Mouse (Mus musculus) heart, embryonic 16.5 days (tissue): ENCODE data around the gene Gpr137. TPM values are rescaled to one million over a fixed set of nuclear protein-coding genes. Genes with fewer than 3 reads are reported as not detected.

Source experiments
- ATAC-seq: fragments of 200-750 bp; cut with Nextera tagmentation; replicated peaks from 2 replicates; pipeline ENCODE4 v1.8.0; 2017; ENCODE audit warnings: moderate number of reproducible peaks; ENCODE audit not compliant: insufficient read depth, low FRiP score; ENCODE audit errors: extremely low read depth
- H3K27ac ChIP-seq: fragments of 300-500 bp; sonication (generic); 2 replicates; pipeline ENCODE4 v1.5.1; 2014; ENCODE audit warnings: mild to moderate bottlenecking, low read length, control low read depth, moderate library complexity
- H3K27me3 ChIP-seq: fragments of 300-500 bp; sonication (generic); 2 replicates; pipeline ENCODE4 v1.6.1; 2014; ENCODE audit warnings: low read length, mixed read lengths; ENCODE audit not compliant: control insufficient read depth, insufficient read depth
- H3K36me3 ChIP-seq: fragments of 300-500 bp; sonication (generic); 2 replicates; pipeline ENCODE4 v1.6.1; 2014; ENCODE audit not compliant: control insufficient read depth, insufficient read depth
- H3K4me1 ChIP-seq: fragments of 300-500 bp; sonication (generic); 2 replicates; pipeline ENCODE4 v1.6.1; 2014; ENCODE audit warnings: low read length, mixed read lengths; ENCODE audit not compliant: control insufficient read depth, insufficient read depth
- H3K4me2 ChIP-seq: fragments of 300-500 bp; sonication (generic); 2 replicates; pipeline ENCODE4 v1.6.1; 2014; ENCODE audit warnings: low read depth, mild to moderate bottlenecking, control low read depth, low read length
- H3K4me3 ChIP-seq: fragments of 300-500 bp; sonication (generic); 2 replicates; pipeline ENCODE4 v1.5.1; 2014; ENCODE audit warnings: mild to moderate bottlenecking, control low read depth, low read length
- H3K9ac ChIP-seq: fragments of 300-500 bp; sonication (generic); 2 replicates; pipeline ENCODE4 v1.6.1; 2014; ENCODE audit warnings: low read length, control low read depth
- H3K9me3 ChIP-seq: fragments of 300-500 bp; sonication (generic); replicated peaks from 2 replicates; pipeline ENCODE4 v1.6.1; 2016; ENCODE audit warnings: low read length; ENCODE audit not compliant: control insufficient read depth
- WGBS: fragments of 180-500 bp; shearing (Covaris S2); extraction: QIAGEN DNeasy Blood & Tissue Kit; methylation state at CpG from one replicate; pipeline ENCODE4 v1.1.7; 2014; 5-methylcytosine and 5-hydroxymethylcytosine counted together
- polyA plus RNA-seq: library from polyadenylated mRNA; unstranded; fragments of >200 nt; fragmentation: Nextera tagmentation; extraction: Ambion mirVana; gene quantifications from 2 replicates; pipeline ENCODE4 v1.2.1, GENCODE M21; 2015

Gpr137 gene
- polyA plus RNA-seq, 1 experiment from 2014 or later, result 20.8 TPM

GRCm38 (mm10) chr19:6975537-6976521 is 33.5 kb upstream of the Gpr137 start, which contains the start of gene Plcb3:
Gene Plcb3, minus strand, starts transcription at chr19:6976470.
- peak within 1 kb of the TSS; percentile 81 for H3K9ac ChIP-seq
- H3K9me3 ChIP-seq, result no peaks in the 10 kb centered on the region
- H3K27ac ChIP-seq, result peak within 1 kb of the TSS; percentile 89
- H3K4me3 ChIP-seq, result peak within 1 kb of the TSS; percentile 71
- H3K4me1 ChIP-seq, result peaks cover 38% of the 10 kb centered on the region
- peak within 1 kb of the TSS; percentile 91 for H3K4me2 ChIP-seq
- no peaks in the 10 kb centered on the region for H3K27me3 ChIP-seq
- whole genome bisulfite sequencing, result 1% methylated on average over 16 of the region's 16 CpGs
- H3K36me3 ChIP-seq, result peaks cover 16% of the 10 kb centered on the region
- no peak for ATAC-seq

DNA sequence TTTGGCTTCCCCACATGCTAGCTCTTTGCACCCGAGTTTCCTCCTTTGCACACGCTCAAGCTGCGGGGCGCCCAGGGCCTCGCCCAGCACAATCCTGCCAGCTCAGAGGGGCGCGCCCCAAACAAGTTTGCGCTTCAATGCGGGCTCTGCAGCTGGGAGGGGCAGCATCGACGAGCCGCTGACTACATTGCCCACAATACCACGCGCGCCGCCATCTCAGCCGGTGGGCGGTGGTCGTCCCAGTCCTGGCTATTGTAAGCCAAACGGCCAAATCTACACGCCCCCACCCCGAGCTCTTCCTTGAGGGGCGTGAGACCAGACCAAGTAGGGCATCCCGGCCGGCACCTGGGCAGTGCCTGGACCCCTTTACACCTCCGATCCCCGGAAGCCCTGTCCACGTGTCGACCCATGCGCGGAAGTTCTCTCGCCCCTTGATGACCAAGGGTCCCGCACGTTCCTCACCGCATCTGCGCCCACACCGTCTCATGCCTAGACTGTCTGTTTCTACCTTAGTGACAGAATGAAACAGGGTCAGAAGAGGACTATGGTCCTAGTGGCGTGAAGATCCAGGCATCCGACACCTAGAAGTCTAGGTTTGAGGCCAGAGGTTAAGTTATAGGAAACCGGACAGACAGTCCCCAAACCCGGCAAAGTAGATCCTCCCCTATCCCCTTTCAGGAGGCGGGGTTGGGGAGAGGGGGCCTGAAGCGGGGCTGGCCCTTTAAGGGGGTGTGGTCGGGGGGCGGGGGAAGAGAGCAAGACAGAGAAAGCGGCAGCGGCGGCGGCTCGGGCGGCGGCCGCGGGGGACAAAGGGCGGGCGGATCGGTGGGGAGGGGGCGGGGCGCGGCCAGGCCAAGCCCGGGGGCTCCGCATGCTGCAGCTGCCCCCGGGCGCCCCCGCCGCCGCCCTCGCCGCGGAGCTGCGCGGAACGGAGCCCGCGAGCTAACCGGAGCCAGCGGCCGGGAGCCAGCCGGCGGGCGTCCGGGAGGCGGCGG is 32.2 kb upstream of the Gpr137 start, which contains the start of gene Ppp1r14b:
Gene Ppp1r14b, plus strand, starts transcription at position 758 of the 995 bp plus-strand sequence.
- Histone ChIP-seq H3K27ac (peak within 1 kb of the TSS; percentile 89), H3K9ac (peak within 1 kb of the TSS; percentile 81), H3K4me1 (peaks cover 48% of the 10 kb centered on the region), H3K4me2 (peak within 1 kb of the TSS; percentile 91), H3K36me3 (peaks cover 16% of the 10 kb centered on the region), H3K27me3 (no peaks in the 10 kb centered on the region), H3K9me3 (no peaks in the 10 kb centered on the region), H3K4me3 (peak within 1 kb of the TSS; percentile 71)
- ATAC-seq, result peak; percentile 61
- under 1% methylated on average over 70 of the region's 84 CpGs for WGBS

DNA sequence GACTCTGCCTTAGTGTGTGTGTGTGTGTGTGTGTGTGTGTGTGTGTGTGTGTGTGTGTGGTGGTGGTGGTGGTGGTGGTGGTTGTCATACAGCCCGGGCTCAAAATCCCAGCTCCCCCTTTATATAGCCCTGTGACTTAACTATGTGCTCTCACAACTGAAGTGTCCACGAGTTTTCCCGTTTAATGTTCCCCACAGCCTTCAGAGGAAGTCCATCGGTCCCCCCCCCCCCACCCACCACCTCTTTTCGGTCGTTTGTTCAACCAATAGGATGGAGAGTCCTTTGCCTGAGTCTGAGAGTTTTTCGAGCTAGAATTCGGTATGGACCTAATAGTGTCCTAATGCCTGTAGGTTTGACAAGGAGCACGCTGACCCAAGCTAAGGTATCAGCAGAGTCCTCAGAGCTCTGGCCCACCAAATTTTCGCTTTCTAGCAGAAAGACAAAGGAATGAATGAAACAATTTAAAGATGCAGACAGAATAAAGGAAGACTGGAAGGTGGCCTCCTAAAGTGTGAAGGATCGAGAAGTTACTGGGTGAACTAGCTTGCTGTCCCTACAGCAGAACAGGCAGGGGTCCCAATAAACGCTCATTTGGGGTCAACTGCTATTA is 31.4 kb upstream of the Gpr137 start:
- ATAC-seq, result no peak
- peak overlapping the region; percentile 81 for H3K9ac ChIP-seq
- H3K9me3 ChIP-seq, result no peaks in the 10 kb centered on the region
- H3K27ac ChIP-seq, result peak overlapping the region; percentile 89
- H3K4me2 ChIP-seq, result peak overlapping the region; percentile 91
- peaks cover 45% of the 10 kb centered on the region for H3K4me1 ChIP-seq
- no peaks in the 10 kb centered on the region for H3K27me3 ChIP-seq
- peaks cover 16% of the 10 kb centered on the region for H3K36me3 ChIP-seq
- peak overlapping the region; percentile 71 for H3K4me3 ChIP-seq
- 33% methylated on average over 12 of the region's 12 CpGs for WGBS

GRCm38 (mm10) chr19:6972247-6972917 is 30.1 kb upstream of the Gpr137 start:
- H3K4me1 ChIP-seq, result peaks cover 42% of the 10 kb centered on the region
- H3K27ac ChIP-seq, result no peak overlapping the region

GRCm38 (mm10) chr19:6971644-6972043 is 29.4 kb upstream of the Gpr137 start:
- no peaks in the 10 kb centered on the region for H3K9me3 ChIP-seq
- no peak overlapping the region for H3K4me2 ChIP-seq
- no peaks in the 10 kb centered on the region for H3K27me3 ChIP-seq
- WGBS, result 35% methylated on average over 6 of the region's 6 CpGs
- H3K4me3 ChIP-seq, result no peak overlapping the region
- H3K9ac ChIP-seq, result no peak overlapping the region
- no peaks in the 10 kb centered on the region for H3K36me3 ChIP-seq
- H3K4me1 ChIP-seq, result peaks cover 38% of the 10 kb centered on the region
- no peak for ATAC-seq
- H3K27ac ChIP-seq, result peak overlapping the region; percentile 20; the same call in 1 of the 2 replicates

More at GRCm38 (mm10) chr19:6972247-6972917, 30.1 kb upstream of the Gpr137 start:
- Histone ChIP-seq H3K9me3 (no peaks in the 10 kb centered on the region), H3K9ac (no peak overlapping the region), H3K27me3 (no peaks in the 10 kb centered on the region), H3K4me3 (no peak overlapping the region), H3K4me2 (no peak overlapping the region), H3K36me3 (peaks cover 3% of the 10 kb centered on the region)
- ATAC-seq, result no peak
- WGBS, result 82% methylated on average over 13 of the region's 13 CpGs

- Histone ChIP-seq H3K9ac (peak overlapping the region; percentile 76), H3K36me3 (peaks cover 4% of the 10 kb centered on the region; the same call in 1 of the 2 replicates), H3K27ac (peak overlapping the region; percentile 32)
Observed at GRCm38 (mm10) chr19:6970460-6971085, 28.3 kb upstream of the Gpr137 start.

GRCm38 (mm10) chr19:6969665-6970381 is 27.5 kb upstream of the Gpr137 start:
- peak overlapping the region; percentile 76 for H3K9ac ChIP-seq
- ATAC-seq, result peak; percentile 71
- peaks cover 34% of the 10 kb centered on the region for H3K4me1 ChIP-seq
- H3K27ac ChIP-seq, result peak overlapping the region; percentile 1
- peak overlapping the region; percentile 61 for H3K4me3 ChIP-seq
- H3K36me3 ChIP-seq, result peaks cover 10% of the 10 kb centered on the region
- no peaks in the 10 kb centered on the region for H3K9me3 ChIP-seq
- WGBS, result under 1% methylated on average over 55 of the region's 55 CpGs
- H3K4me2 ChIP-seq, result peak overlapping the region; percentile 63
- H3K27me3 ChIP-seq, result no peaks in the 10 kb centered on the region

More at GRCm38 (mm10) chr19:6970460-6971085, 28.3 kb upstream of the Gpr137 start:
- no peak for ATAC-seq
- Histone ChIP-seq H3K4me2 (peak overlapping the region; percentile 63), H3K9me3 (no peaks in the 10 kb centered on the region), H3K27me3 (no peaks in the 10 kb centered on the region), H3K4me1 (peaks cover 34% of the 10 kb centered on the region), H3K4me3 (peak overlapping the region; percentile 61; the same call in 1 of the 2 replicates)
- 27% methylated on average over 11 of the region's 11 CpGs for WGBS
